25 mouse cellular contexts compared by ENCODE assay signal in the genomic region with DNA sequence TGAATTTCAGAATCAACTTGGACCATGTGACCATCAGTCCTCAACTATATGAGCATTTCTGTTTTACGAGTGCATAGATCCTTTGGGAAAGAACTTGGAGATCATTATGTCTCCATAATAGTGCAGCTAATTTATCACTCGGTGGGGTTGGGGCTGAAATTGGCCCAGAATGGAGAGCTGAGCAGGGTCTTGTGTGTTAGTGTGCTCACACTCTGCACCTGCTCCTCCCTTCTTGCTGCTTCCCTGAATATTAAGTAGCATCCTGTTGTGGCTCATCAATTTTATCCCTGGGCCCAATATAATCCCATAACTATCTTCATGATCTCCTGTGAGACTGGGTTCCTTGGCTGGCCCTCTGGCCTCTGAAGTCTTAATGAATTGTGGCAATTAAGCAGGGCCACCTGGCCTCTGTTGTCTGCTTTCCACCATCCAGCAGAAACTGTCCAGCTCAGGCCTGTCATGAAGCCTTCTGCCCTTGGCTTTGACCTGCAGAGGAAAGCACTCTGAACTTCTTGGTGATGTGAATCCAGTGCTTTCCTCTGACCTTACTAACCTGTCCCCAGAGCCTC.
DNase-seq lines count a peak whose midpoint lies in the region; ATAC-seq and TF ChIP-seq lines count a peak whose summit lies in the region.
"Had no signal": no experiment of that assay in that cellular context is flagged by ENCODE, and none has a peak within 500 bp of the region (broad histone marks: within the 10 kb centered on the region; RNA-seq: fewer than 3 reads in every experiment).

No protein-coding gene starts in this region.

- peak overlapping the region; percentile 57 for H3K27ac ChIP-seq in layer of hippocampus, adult 2 months
- no peak overlapping the region for H3K27ac ChIP-seq in neural tube, embryonic 14.5 days (ENCODE audit: low read depth, low read length)
- H3K27ac ChIP-seq in hindbrain, embryonic 14.5 days: no peak overlapping the region
- H3K27ac ChIP-seq: forebrain, embryonic 13.5 days; intestine, embryonic 15.5 days; liver, embryonic 14.5 days; macrophage had no signal

- no peak for DNase-seq in layer of hippocampus, adult 2 months (ENCODE audit: low spot score in 2 of 2)
- DNase-seq in layer of hippocampus, postnatal 14 days (ENCODE audit: low spot score in 2 of 2): no peak
- no peak for DNase-seq in neural tube, embryonic 10.5 days (ENCODE audit: extremely low spot score, low spot score)
- no peak for DNase-seq in hindbrain, embryonic 14.5 days (ENCODE audit: low spot score)
- no peak for DNase-seq in gastrocnemius, postnatal 25 days
- DNase-seq in spleen, adult 12 weeks (ENCODE audit: low spot score): no peak
- DNase-seq: adrenal gland, postnatal 14 days; cerebellum, adult 11-12 months; gastrocnemius, postnatal 14 days; heart, adult 18-20 months; kidney, adult 2 months; kidney, postnatal 36 days; liver; lung, adult 2 months; lung, postnatal 10 days; thymus, postnatal 4 days had no signal

- no peaks in the 10 kb centered on the region for H3K36me3 ChIP-seq in neural tube, embryonic 14.5 days (ENCODE audit: control insufficient read depth, insufficient read depth, low read length)
- no peaks in the 10 kb centered on the region for H3K36me3 ChIP-seq in hindbrain, embryonic 14.5 days (replicated peaks; ENCODE audit: control insufficient read depth, insufficient read depth)
- H3K36me3 ChIP-seq: heart, embryonic 12.5 days; intestine, embryonic 15.5 days had no signal

- H3K9me3 ChIP-seq in neural tube, embryonic 14.5 days (ENCODE audit: control insufficient read depth, low read length): no peaks in the 10 kb centered on the region
- H3K9me3 ChIP-seq in hindbrain, embryonic 14.5 days (ENCODE audit: control insufficient read depth, low read length): no peaks in the 10 kb centered on the region
- H3K9me3 ChIP-seq: forebrain, embryonic 13.5 days; heart, embryonic 12.5 days; intestine, embryonic 15.5 days had no signal

- 36% methylated on average over 2 of the region's 2 CpGs for WGBS in neural tube, embryonic 14.5 days
- WGBS in hindbrain, embryonic 14.5 days: 17% methylated on average over 2 of the region's 2 CpGs

- 0 out of 2 replicates have a peak, but pooled peaks cover 4% of the 10 kb centered on the region for H3K4me1 ChIP-seq in neural tube, embryonic 14.5 days (ENCODE audit: control insufficient read depth, insufficient read depth, low read length)
- peaks cover 7% of the 10 kb centered on the region; the same call in 1 of the 2 replicates for H3K4me1 ChIP-seq in hindbrain, embryonic 14.5 days (replicated peaks; ENCODE audit: control insufficient read depth, insufficient read depth, low read length)

- no peak overlapping the region for H3K4me3 ChIP-seq in layer of hippocampus, adult 2 months
- no peak overlapping the region for H3K4me3 ChIP-seq in neural tube, embryonic 14.5 days (ENCODE audit: low read depth, low read length)
- H3K4me3 ChIP-seq in hindbrain, embryonic 14.5 days (replicated peaks; ENCODE audit: low read length): no peak overlapping the region
- H3K4me3 ChIP-seq: forebrain, embryonic 13.5 days; heart, embryonic 12.5 days; intestine, embryonic 15.5 days; myocyte had no signal

- no peak overlapping the region for H3K9ac ChIP-seq in neural tube, embryonic 14.5 days (replicated peaks; ENCODE audit: low read depth, low read length)
- H3K9ac ChIP-seq in hindbrain, embryonic 14.5 days: no peak overlapping the region
- H3K9ac ChIP-seq: forebrain, embryonic 13.5 days; heart, embryonic 12.5 days; intestine, embryonic 15.5 days; liver, embryonic 14.5 days had no signal

- no peaks in the 10 kb centered on the region for H3K27me3 ChIP-seq in neural tube, embryonic 14.5 days (ENCODE audit: control insufficient read depth, insufficient read depth, low read length)
- no peaks in the 10 kb centered on the region for H3K27me3 ChIP-seq in hindbrain, embryonic 14.5 days (ENCODE audit: control insufficient read depth, insufficient read depth, low read length)
- H3K27me3 ChIP-seq: forebrain, embryonic 13.5 days; intestine, embryonic 15.5 days had no signal

- peak; percentile 74; the same call in 1 of the 2 replicates for ATAC-seq in neural tube, embryonic 14.5 days (ENCODE audit: low read depth)
- 0 out of 2 replicates have a peak, but pooled peaks have one; percentile 31 for ATAC-seq in hindbrain, embryonic 14.5 days (ENCODE audit: low FRiP score)
- ATAC-seq: CD4-positive, CD25-positive, alpha-beta regulatory T cell, adult 4 months; forebrain, embryonic 13.5 days; intestine, embryonic 15.5 days; midbrain, embryonic 16.5 days had no signal

- no peak overlapping the region for H3K4me2 ChIP-seq in neural tube, embryonic 14.5 days (ENCODE audit: low read depth, low read length)
- no peak overlapping the region for H3K4me2 ChIP-seq in hindbrain, embryonic 14.5 days (replicated peaks)
- H3K4me2 ChIP-seq: forebrain, embryonic 13.5 days; heart, embryonic 12.5 days; intestine, embryonic 15.5 days had no signal

- TF ChIP-seq CTCF in layer of hippocampus, adult 2 months (conservative IDR thresholded peaks at IDR 0.05): no peak
